Mouse (Mus musculus) heart, adult 2 months (tissue): ENCODE data around the gene Igsf21.

ENCODE experiments used
- CTCF ChIP-seq: fragments of 200-600 bp; IDR thresholded peaks from 2 replicates; pipeline ENCODE4 v1.8.1; 2022; ENCODE audit warnings: antibody characterized with exemption, mild to moderate bottlenecking, moderate library complexity
- POLR2A ChIP-seq: fragments of 200-500 bp; IDR thresholded peaks from 2 replicates; pipeline ENCODE4 v1.6.1; 2011; ENCODE audit warnings: mild to moderate bottlenecking, low read depth, low read length, control low read depth; ENCODE audit not compliant: insufficient read depth

- TF ChIP-seq CTCF (no peak), POLR2A (no peak)
Measured at GRCm38 (mm10) chr4:140154899-140155463, 91.6 kb downstream of the Igsf21 start.
